Mouse (Mus musculus): ENCODE data around the gene Tnks1bp1. TPM values are rescaled to one million over a fixed set of nuclear protein-coding genes. Genes with fewer than 3 reads are reported as not detected.

The Tnks1bp1 gene
- polyA plus RNA-seq, 1 experiment from 2014 or later: 32.9 TPM

DNA sequence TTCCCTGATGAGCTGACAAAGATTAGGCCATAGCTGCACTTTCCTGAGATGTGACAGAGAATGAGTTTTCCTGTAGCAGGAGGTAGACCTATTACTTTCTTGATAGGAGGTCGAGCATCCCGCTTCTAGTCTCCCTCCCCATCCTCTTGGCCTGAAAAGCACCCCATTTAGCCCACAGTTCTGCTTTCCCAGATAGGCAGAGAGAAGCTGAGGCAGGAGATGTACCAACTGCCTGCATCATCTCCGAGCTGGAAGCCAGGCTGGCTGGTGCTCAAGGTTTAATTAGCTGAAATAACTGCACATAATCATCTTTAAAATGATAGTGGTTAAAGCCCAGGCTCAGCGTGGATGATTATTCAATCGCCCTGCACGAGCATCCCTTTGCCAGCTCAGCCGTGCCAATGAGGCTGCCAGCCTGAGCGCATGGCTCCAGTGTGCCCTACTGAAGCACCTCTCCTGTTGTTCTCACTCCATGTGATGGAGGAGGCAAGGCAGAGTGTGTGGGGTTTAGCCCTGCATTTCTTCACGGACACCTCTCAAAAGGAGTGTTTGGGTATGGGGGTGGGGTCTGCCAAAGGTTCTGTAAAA lies 62.6 kb downstream of the Tnks1bp1 start:
- Histone ChIP-seq H3K9me3 (ENCODE audit: control insufficient read depth, low read length) (no peaks in the 10 kb centered on the region), H3K4me2 (replicated peaks; ENCODE audit: low read depth) (no peak overlapping the region), H3K4me1 (replicated peaks; ENCODE audit: control insufficient read depth, insufficient read depth) (peaks cover 6% of the 10 kb centered on the region; the same call in 1 of the 2 replicates), H3K4me3 (ENCODE audit: low read depth, low read length) (no peak overlapping the region), H3K36me3 (ENCODE audit: control insufficient read depth, insufficient read depth, low read length) (no peaks in the 10 kb centered on the region), H3K27ac (replicated peaks) (no peak overlapping the region), H3K9ac (ENCODE audit: low read length) (no peak overlapping the region), H3K27me3 (ENCODE audit: control insufficient read depth, insufficient read depth, low read length) (no peaks in the 10 kb centered on the region)
- TF ChIP-seq CTCF (IDR thresholded peaks at IDR 0.05; ENCODE audit: low read depth) (no peak), EP300 (optimal IDR thresholded peaks at IDR 0.05) (no peak)
- DNase-seq (ENCODE audit: low spot score) (no peak), ATAC-seq (ENCODE audit: low FRiP score, low TSS enrichment) (no peak)
- 82% methylated on average over 9 of the region's 9 CpGs for WGBS

Other genes with a start within 250 kb of the Tnks1bp1 start
- gene Ube2l6, start 249.2 kb upstream of the Tnks1bp1 start, polyA plus RNA-seq (2015; fragmentation: Nextera tagmentation; extraction: Ambion mirVana): 27.6 and 28.6 TPM in 2 replicates
- 0.05 TPM in 1 of 2 replicates, not detected in the other for gene Smtnl1, start 225.4 kb upstream of the Tnks1bp1 start, polyA plus RNA-seq (2015; fragmentation: Nextera tagmentation; extraction: Ambion mirVana)
- 37.7 and 42.3 TPM in 2 replicates for gene Timm10, start 221.0 kb upstream of the Tnks1bp1 start, polyA plus RNA-seq (2015; fragmentation: Nextera tagmentation; extraction: Ambion mirVana)
- 5.1 and 5.4 TPM in 2 replicates for gene Slc43a1, start 209.2 kb upstream of the Tnks1bp1 start, polyA plus RNA-seq (2015; fragmentation: Nextera tagmentation; extraction: Ambion mirVana)
- 0.41 and 0.53 TPM in 2 replicates for gene Rtn4rl2, start 161.3 kb upstream of the Tnks1bp1 start, polyA plus RNA-seq (2015; fragmentation: Nextera tagmentation; extraction: Ambion mirVana)
- 14.3 and 16.5 TPM in 2 replicates for gene Slc43a3, start 111.4 kb upstream of the Tnks1bp1 start, polyA plus RNA-seq (2015; fragmentation: Nextera tagmentation; extraction: Ambion mirVana)
- 0.16 TPM in 1 of 2 replicates, not detected in the other for gene Prg2, start 67.6 kb upstream of the Tnks1bp1 start, polyA plus RNA-seq (2015; fragmentation: Nextera tagmentation; extraction: Ambion mirVana)
- not detected in 2 replicates for gene Prg3, start 59.8 kb upstream of the Tnks1bp1 start, polyA plus RNA-seq (2015; fragmentation: Nextera tagmentation; extraction: Ambion mirVana)
- gene Ssrp1, start 10.8 kb upstream of the Tnks1bp1 start, polyA plus RNA-seq (2015; fragmentation: Nextera tagmentation; extraction: Ambion mirVana): 84.8 and 90.0 TPM in 2 replicates
- 0.62 and 0.73 TPM in 2 replicates for gene P2rx3, start 10.6 kb upstream of the Tnks1bp1 start, polyA plus RNA-seq (2015; fragmentation: Nextera tagmentation; extraction: Ambion mirVana)
- gene Aplnr, start 88.2 kb downstream of the Tnks1bp1 start, polyA plus RNA-seq (2015; fragmentation: Nextera tagmentation; extraction: Ambion mirVana): 25.1 and 28.0 TPM in 2 replicates
- gene Lrrc55, start 149.2 kb downstream of the Tnks1bp1 start, polyA plus RNA-seq (2015; fragmentation: Nextera tagmentation; extraction: Ambion mirVana): 1.1 and 1.2 TPM in 2 replicates

Data from stomach, postnatal 0 days (tissue).